In the genomic region with DNA sequence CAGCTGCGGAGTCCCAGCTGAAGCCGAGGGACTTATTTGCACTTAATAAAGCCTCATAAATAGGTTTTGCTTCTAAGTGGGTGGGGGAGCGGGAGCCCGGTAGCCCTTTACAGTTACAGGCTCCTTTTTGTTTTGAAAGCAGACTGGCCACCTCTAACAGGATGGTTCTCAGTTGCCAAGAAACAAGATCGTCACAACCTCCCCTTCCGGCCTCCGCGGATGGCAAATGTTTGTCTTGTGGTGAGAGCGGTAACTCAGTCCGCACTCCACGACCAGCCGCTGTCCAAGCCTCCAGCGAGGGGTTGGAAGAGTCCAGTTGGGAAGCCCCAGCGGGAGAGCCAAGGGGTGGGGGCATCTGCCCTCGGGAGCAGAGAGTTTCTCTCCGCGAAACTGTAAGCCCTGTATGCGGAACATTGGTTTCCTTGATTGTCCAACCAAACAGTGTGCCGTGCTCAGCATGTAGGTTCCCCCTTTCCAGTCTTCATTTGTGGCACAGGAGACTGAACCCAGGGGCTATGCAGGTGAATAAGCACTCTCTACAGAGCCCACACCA, we compare ENCODE assay signal across 8 mouse cellular contexts.
DNase-seq lines count a peak whose midpoint lies in the region; ATAC-seq and TF ChIP-seq lines count a peak whose summit lies in the region.

No protein-coding gene starts in this region.

- peak; percentile 80 for ATAC-seq in granulocyte monocyte progenitor cell, adult 5-6 weeks (replicated peaks; ENCODE audit: poor library complexity, severe bottlenecking)

- no peak for TF ChIP-seq CTCF in bone marrow macrophage, adult 2 months (IDR thresholded peaks at IDR 0.05; ENCODE audit: low read depth, low read length)

- H3K4me3 ChIP-seq in bone marrow macrophage, adult 2 months (ENCODE audit: insufficient read depth, low read length) = peak overlapping the region; percentile 20

- DNase-seq in heart, adult 11 months = peak; percentile 79
- DNase-seq in heart, adult 8-10 months (ENCODE audit: low spot score) = no peak
- DNase-seq in layer of hippocampus, adult 18-20 months (ENCODE audit: low spot score in 2 of 2) = peak; percentile 22 to 44
- DNase-seq in lung, postnatal 10 days = peak; percentile 26
- DNase-seq in ovary, postnatal 14 days (ENCODE audit: low spot score) = peak; percentile 16
- peak; percentile 23 for DNase-seq in yolk sac, embryonic 10.5 days (ENCODE audit: low spot score)

- no peaks in the 10 kb centered on the region for H3K4me1 ChIP-seq in bone marrow macrophage, adult 2 months (ENCODE audit: control insufficient read depth, insufficient read depth, low read length)

- no peak overlapping the region for H3K27ac ChIP-seq in bone marrow macrophage, adult 2 months (ENCODE audit: insufficient read depth, low read depth, low read length)

- TF ChIP-seq POLR2A in bone marrow macrophage, adult 2 months (IDR thresholded peaks at IDR 0.05; ENCODE audit: borderline replicate concordance, low read depth, low read length) = no peak
